10 mouse cellular contexts compared by ENCODE assay signal in the genomic region with DNA sequence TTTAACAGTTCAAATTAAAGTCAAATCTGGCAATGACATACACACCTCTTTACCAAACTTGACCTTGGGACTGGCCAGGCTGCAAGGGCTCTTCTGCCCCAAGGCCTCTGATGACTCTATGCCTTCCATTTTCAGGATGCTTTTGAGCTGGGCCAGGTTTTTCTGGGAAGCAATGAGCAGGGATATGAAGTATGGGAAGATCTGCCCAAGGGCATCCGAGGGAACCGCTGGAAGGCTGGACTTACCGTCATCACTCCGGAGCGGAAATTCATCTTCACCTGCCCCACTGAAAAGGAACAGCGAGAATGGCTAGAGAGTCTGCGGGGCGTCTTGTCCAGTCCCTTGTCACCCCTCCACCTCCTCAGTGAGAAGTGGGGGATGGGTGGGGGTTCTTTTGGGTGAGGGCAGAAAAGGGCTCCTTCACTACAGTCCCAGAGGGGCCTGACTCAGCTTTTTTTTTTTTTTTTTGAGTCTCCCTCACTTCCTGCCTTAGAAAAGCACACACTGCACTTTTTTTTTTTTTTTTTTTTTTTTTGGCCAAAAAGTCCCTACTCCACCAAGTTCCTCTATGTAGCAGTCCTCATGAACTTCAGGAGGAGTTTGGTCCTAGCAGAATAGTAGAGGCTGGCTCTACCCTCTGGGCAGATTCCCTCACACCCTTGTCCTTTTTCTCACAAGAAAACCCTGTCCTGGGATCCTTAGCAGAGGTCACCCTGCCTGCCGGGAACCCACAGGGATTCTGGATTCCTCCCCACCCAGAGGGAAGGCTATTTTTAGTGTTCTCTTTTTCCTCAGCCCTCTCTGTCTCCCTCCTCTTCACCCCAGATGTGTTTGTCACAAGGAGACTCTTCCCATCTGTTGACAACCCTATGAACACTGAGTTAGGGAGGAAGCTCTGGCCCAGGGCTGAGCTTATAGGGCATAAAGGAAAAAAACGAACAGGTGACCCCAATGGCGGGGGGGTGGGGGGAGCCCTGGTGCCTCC. TPM values are rescaled to one million over a fixed set of nuclear protein-coding genes. Genes with fewer than 3 reads are reported as not detected.
DNase-seq lines count a peak whose midpoint lies in the region; ATAC-seq and TF ChIP-seq lines count a peak whose summit lies in the region.
"Had no signal": no experiment of that assay in that cellular context is flagged by ENCODE, and none has a peak within 500 bp of the region (broad histone marks: within the 10 kb centered on the region; RNA-seq: fewer than 3 reads in every experiment).

No protein-coding gene starts in this region.

- H3K27ac ChIP-seq in cerebellum, adult 2 months (ENCODE audit: insufficient read depth, low read length): no peak overlapping the region
- H3K27ac ChIP-seq: midbrain, embryonic 15.5 days had no signal

- H3K4me1 ChIP-seq in cerebellum, adult 2 months (ENCODE audit: control insufficient read depth, insufficient read depth, low read length): no peaks in the 10 kb centered on the region
- H3K4me1 ChIP-seq: midbrain, embryonic 15.5 days had no signal

- H3K27me3 ChIP-seq in cerebellum, adult 2 months (ENCODE audit: control insufficient read depth, insufficient read depth, low read length): no peaks in the 10 kb centered on the region
- H3K27me3 ChIP-seq: midbrain, embryonic 15.5 days had no signal

- TF ChIP-seq CTCF in cerebellum, adult 2 months (IDR thresholded peaks at IDR 0.05; ENCODE audit: borderline replicate concordance, insufficient read depth, low read depth, low read length): no peak

- 77% methylated on average over 11 of the region's 11 CpGs for WGBS in cerebellum, adult 2 months

- DNase-seq in heart, adult 11 months: peak; percentile 97
- DNase-seq in heart, adult 8-10 months (ENCODE audit: low spot score): no peak
- peak; percentile 41 for DNase-seq in lung, postnatal 10 days
- no peak for DNase-seq in lung, adult 18-20 months
- DNase-seq in brain, adult 2 months (ENCODE audit: low read depth, low spot score): peak; percentile 33
- DNase-seq in cerebellum, adult 2 months: no peak
- DNase-seq in right cerebral cortex, adult 2 months (ENCODE audit: low spot score in 2 of 2): no peak

- peak; percentile 47; the same call in 1 of the 2 replicates for ATAC-seq in monocyte, adult 5-6 weeks (replicated peaks; ENCODE audit: insufficient number of reproducible peaks, low FRiP score, low TSS enrichment, poor library complexity, severe bottlenecking)
- ATAC-seq: midbrain, embryonic 15.5 days had no signal

- TF ChIP-seq POLR2A in cerebellum, adult 2 months (IDR thresholded peaks at IDR 0.05; ENCODE audit: borderline replicate concordance, insufficient read depth, low read length): no peak

- H3K4me3 ChIP-seq in cerebellum, adult 2 months (replicated peaks; ENCODE audit: insufficient read depth, low read depth, low read length): no peak overlapping the region
- H3K4me3 ChIP-seq: erythroblast, embryonic 14.5 days; midbrain, embryonic 15.5 days had no signal

RNA-seq across cellular contexts. Expression of gene Rnf135, which starts 6.4 kb away (rescaled TPM):
- total RNA-seq in heart, adult 8-10 months (2022): 1 to 10 TPM; 5.8 to 6.0 (median 5.9) TPM
- 5.0 to 10.4 TPM (median 6.2 TPM) in 3 replicates for total RNA-seq in monocyte, adult 5-6 weeks (2017)
- 5.6 and 6.1 TPM in 2 replicates for polyA plus RNA-seq in cerebellum, adult 2 months (2012; rRNA removed)

RNA-seq across cellular contexts. Expression of gene Adap2, which starts 23.3 kb away (rescaled TPM):
- 10 to 100 TPM in 2 of 4 experiments, 1 to 10 TPM in 2; 8.3 to 12.5 (median 9.9) TPM for total RNA-seq in heart, adult 8-10 months (2022)
- 6.7 to 11.8 TPM (median 8.7 TPM) in 3 replicates for total RNA-seq in monocyte, adult 5-6 weeks (2017)
- 3.7 and 4.1 TPM in 2 replicates for polyA plus RNA-seq in cerebellum, adult 2 months (2012; rRNA removed)
- polyA plus RNA-seq: erythroblast, embryonic 14.5 days had no signal

RNA-seq across cellular contexts. Expression of gene Rhot1, which starts 31.6 kb away (rescaled TPM):
- 10 to 100 TPM; 52.5 to 66.9 (median 60.3) TPM for total RNA-seq in heart, adult 8-10 months (2022)
- total RNA-seq in monocyte, adult 5-6 weeks (2017): 48.4 to 57.1 TPM (median 56.2 TPM) in 3 replicates
- polyA plus RNA-seq in cerebellum, adult 2 months (2012; rRNA removed): 59.2 and 60.6 TPM in 2 replicates

RNA-seq across cellular contexts. Expression of gene Tefm, which starts 35.2 kb away (rescaled TPM):
- 10 to 100 TPM; 30.1 to 36.3 (median 33.2) TPM for total RNA-seq in heart, adult 8-10 months (2022)
- 2.9 to 11.4 TPM (median 5.8 TPM) in 3 replicates for total RNA-seq in monocyte, adult 5-6 weeks (2017)
- polyA plus RNA-seq in cerebellum, adult 2 months (2012; rRNA removed): 8.1 and 9.8 TPM in 2 replicates
- polyA plus RNA-seq: erythroblast, embryonic 14.5 days had no signal

Comparison
In these comparisons a context has a peak if more than half of its experiments do, and no peak if none do; other contexts are left out.
1. DNase-seq: peak in heart, adult 11 months (single experiment), lung, postnatal 10 days (single experiment) and brain, adult 2 months (single experiment); none in heart, adult 8-10 months (single experiment), lung, adult 18-20 months (0 of 2), cerebellum, adult 2 months (0 of 2) and right cerebral cortex, adult 2 months (0 of 2).